Mouse (Mus musculus) mesoderm, embryonic 11.5 days (tissue): ENCODE data around the gene P2rx4.
A peak's percentile ranks its signal among the peaks of the same experiment; 100 is the strongest.
"Not testable (repeated sequence)": the region's sequence is repeated elsewhere in the genome, so short reads cannot be mapped to it uniquely, and the experiment has no call there.

Source experiments
- DNase-seq: peaks from one replicate; pipeline ENCODE4 v3.0.0-alpha.2; 2012; ENCODE audit warnings: low read depth, low spot score

P2rx4 gene

GRCm38 (mm10) chr5:122707276-122708181, at the start of gene P2rx4:
P2rx4 (plus strand) TSS chr5:122707544.
- peak; percentile 81 for DNase-seq

GRCm38 (mm10) chr5:122662501-122662900, 44.8 kb upstream of the P2rx4 start:
- DNase-seq, result no peak

GRCm38 (mm10) chr5:122665036-122665435, 42.3 kb upstream of the P2rx4 start:
- no peak for DNase-seq

DNA sequence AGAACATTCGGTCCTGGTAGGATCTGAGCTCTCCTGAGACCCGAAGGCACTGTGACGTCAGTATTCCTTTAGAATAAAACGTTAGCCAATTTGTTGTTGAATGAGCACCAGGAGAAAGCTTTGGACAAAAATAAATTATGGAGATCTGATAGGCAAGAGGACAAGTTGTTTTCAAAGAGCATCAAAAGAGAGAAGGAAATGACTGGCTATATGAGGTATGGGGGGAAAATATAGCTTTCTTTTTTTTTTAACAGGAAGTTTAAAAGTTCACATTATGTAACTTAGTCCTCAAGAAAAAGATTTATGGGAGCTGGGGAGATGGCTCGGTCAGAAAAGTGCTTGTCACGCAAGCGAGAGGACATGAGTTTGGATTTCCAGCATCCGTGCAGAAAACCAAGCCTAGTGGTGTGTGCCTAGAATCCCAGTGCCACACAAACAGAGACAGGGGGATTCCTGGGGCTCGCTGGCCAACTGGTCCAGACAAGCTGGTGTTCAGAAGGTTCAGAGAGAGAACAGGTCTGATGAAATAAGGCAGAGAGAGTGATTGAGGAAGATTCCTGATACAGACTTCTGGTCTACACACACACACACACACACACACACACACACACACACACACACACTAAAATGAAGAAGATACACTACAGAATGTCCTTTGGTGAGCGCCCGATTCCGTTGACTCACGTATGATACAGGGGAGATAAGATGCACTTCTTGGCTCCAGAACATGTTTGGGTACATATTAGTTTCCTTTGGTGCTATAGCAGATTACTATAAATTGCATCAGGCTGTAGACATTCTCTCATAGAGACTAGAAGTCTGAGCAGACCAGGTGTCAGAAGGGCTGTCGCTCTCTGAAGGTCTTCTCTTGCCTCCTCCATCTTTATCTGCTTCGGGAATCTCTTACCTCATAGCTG, 38.1 kb upstream of the P2rx4 start:
- DNase-seq, result no peak

DNA sequence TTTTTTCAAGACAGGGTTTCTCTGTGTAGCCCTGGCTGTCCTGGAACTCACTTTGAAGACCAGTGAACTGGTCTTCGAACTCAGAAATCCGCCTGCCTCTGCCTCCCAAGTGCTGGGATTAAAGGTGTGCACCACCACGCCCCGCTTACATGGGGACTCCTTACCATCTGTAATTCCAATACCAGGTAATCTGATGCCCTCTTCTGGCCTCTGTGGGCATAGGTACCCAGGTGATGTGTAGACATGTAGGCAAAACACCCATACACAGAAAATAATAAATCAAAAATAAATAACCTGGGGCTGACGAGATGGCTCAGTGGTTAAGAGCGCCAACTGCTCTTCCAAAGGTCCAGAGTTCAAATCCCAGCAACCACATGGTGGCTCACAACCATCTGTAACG, 35.7 kb upstream of the P2rx4 start:
- not testable (repeated sequence) for DNase-seq

- no peak for DNase-seq
Observed at GRCm38 (mm10) chr5:122672298-122672697, 35.0 kb upstream of the P2rx4 start.

DNA sequence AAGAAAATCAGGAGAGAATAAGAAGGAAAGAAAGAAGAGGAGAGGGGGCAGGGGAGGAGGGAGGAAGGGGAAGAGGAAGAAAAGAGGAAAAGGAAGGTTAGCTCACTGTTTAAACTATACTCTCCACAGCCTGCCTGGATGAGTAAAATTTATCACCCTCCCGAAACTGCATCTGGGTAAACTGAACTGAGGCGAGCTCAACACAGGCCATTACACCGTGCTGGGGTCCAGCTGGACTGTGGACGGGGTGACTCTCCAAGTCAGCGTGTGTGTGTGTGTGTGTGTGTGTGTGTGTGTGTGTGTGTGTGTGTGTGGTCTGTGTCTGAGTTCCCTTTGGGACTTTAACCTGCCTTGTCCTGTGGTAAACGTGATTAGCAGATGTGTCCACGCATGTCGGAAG, 31.3 kb upstream of the P2rx4 start:
- DNase-seq, result peak; percentile 30

DNA sequence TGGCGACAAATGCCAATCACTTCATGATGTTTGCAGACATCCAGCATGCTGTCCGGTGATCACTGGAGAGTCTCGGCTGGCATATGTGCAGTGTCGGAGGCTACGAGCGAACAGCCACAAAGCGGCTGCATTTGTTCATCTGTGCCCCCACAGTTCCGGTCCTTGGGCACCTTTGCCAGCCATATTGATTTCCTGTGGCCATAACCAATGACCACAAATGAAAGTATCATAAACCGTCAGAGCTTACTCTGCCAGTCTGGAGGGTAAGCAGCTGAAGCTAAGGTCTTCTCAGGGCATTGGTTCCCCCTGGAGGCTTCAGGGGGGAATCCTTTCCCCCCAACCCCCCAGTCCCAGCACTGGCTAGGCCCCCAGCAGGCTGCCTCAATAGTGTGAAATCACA, 29.4 kb upstream of the P2rx4 start:
- no peak for DNase-seq

GRCm38 (mm10) chr5:122679881-122680280, 27.5 kb upstream of the P2rx4 start:
- no peak for DNase-seq

DNA sequence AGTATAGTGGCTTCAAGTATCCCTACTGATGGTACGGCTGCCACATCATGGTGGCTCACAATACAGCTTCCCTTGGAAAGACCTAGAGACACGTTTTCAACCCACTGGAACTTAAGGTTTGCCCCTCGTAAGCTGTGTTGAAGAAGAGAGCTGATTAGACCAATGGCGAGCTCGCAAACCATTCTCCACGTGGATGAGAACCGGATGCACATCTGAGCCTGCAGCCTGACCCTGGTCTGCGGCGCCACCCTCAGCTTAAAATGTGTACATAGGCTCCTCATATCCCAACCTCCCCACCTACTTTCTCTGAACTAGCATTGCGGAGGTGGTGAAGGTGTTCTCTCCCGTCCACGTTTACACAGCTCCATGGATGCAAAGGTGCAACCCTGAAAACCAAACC, 26.1 kb upstream of the P2rx4 start:
- no peak for DNase-seq

DNA sequence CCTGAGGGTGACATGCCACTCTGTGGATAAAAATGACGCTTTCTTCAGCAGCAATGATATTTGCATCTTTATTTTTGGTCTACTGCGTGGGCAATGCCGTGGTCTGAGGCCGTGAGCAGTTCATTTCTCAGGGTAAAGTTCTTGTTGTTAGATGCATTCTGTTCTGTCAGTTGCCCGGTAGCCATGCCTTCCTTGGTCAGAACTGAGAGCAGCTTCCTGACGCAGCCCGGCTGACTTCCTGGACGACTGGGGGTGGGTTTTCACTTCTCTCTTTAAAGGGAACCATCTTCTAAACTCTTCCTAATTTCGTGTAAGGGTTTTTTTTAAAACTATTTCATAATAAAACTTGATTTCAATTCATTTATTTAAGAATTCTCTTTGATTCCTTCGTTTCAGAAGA, 23.4 kb upstream of the P2rx4 start:
- no peak for DNase-seq

GRCm38 (mm10) chr5:122687391-122687790, 20.0 kb upstream of the P2rx4 start:
- no peak for DNase-seq

DNA sequence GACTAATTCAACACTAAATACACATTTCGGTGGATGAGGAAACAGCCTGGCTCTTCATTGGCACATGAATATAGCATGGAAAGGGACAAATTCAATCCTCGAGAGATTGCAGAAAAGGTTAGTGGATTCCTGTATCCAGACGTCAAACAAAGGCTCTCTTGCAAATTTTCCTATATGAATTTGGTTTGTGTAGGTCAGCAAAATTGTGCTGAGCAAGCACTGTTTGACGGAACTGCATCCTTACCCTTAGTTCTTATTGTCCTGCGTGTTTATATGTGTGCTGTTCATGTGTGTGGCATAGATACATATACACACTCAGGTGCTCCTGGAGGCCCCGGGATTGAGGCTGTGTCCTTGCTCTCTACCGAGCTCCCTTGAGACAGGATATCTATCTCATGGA, 18.2 kb upstream of the P2rx4 start:
- no peak for DNase-seq

DNA sequence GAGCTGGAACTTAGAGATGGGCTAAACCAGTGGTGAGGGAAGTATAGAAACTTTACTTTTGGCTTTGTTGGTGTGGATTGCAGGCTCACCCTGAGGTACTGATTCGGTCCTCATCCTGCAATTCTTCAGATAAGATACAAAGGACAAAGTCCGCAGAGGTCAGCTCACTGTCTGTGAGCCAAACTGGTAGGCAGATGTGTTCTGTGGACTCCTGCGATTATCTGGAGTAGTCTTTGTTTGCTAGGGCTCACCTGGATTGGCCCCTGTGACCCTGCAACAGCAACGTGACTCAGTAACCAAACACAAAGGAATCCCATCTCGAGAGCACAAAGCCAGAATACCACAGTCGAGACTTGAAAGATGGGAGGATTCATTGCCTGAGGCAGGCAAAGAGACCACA, 16.9 kb upstream of the P2rx4 start:
- DNase-seq, result no peak

DNA sequence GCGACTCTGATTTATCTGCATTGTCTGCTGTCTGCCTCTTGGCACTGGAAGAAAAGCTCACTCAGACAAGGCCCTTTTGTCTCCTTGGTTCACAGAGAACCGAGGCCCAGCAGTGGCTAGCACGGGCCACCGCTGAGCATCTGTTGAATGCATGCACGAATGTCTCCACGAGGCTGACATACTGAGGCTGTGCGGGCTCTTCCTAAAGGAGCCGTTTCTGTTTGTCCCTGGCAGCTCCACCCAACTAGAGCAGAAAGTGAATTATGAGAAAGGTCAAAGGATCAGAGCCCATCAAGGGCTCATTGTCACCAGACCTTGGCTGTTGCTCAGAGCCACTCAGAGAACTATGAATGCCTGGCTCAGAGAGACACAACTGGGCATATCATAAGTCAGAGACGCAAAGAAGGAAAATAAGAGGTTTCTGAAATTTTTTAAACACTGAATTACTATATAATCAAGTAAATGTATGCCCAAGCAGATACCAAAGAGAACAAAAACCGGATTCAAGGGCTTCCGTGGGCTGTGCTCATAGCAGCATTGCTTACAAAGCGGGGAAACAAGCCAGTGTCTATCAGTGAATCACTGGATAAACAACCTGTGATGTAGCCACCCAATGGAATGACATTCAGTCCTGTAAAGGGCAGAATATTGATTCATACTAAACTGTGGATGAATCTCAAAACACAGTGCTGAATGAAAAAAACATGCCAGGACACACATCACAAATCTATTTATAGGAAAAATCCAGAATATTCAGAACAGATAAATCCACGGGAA, 13.7 kb upstream of the P2rx4 start:
- peak; percentile 86 for DNase-seq

DNA sequence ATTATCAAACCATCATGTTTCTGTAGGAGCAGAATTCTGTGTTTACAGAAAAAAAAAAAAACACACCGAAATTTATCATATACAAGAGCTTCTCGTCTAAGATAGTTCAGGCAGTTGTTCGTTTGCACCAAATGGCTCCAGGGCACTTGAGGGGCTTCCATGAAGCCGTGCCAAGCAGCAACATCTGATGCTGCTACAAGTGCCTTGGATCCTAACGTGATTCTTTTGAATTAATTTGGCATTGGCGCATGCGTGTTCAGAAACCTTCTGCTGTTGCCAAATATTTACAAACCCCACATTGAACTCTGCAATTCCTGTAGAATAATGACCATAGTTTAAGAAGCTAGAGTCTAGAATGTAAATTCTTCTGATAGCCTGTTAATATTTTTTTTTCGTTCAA, 11.8 kb upstream of the P2rx4 start:
- DNase-seq, result no peak

GRCm38 (mm10) chr5:122698041-122698700, 9.2 kb upstream of the P2rx4 start:
- no peak for DNase-seq

DNA sequence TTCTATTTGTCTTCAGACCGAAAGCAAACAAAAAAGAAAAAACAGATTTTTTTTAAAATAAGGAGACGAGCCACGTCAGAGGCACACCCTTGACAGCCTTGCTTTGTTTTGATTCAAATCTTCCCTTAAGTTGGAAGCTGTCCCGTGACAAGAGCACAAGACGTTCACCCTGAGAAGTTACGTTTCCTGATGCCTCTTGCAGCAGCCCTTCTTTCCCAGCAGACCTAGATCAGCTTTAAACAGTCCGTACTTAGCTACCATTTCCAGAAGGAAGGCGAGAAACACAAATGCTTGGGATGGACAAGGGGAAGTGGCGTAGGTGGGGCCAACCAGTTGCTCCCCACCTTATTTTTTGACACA, 8.7 kb upstream of the P2rx4 start:
- no peak for DNase-seq

DNA sequence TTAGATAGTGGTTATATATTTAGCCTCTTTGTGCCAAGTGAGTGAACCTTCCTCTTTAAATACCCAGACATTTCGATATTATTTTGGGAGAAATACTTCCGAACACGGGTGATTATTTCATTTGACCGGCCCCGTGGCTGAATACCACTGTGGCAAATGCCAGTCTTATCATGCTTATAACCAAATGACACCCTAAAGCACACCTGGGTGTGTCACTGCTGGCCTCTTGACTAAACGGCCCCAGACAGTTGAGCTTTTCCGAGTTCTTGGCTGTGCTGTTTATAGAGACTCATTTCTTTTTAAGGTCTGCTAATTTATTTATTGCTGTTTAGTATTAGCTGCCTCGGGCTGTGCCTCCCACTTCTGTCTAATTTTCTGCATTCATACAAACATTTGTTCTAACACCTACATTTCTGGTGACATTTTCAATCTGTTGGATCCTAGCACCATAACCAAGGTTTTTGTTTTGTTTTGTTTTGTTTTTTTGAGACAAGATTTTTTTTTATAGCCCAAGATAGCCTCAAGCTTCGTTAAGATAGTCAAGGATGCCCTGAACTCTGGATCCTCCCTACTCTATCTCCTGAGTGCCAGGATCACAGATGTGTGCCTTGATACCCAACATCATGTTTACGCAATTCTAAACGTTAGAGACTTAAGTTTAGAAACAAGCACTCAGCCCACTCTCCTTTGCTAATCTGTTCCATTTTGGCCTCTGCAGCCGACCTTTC, 7.1 kb upstream of the P2rx4 start:
- DNase-seq, result no peak

DNA sequence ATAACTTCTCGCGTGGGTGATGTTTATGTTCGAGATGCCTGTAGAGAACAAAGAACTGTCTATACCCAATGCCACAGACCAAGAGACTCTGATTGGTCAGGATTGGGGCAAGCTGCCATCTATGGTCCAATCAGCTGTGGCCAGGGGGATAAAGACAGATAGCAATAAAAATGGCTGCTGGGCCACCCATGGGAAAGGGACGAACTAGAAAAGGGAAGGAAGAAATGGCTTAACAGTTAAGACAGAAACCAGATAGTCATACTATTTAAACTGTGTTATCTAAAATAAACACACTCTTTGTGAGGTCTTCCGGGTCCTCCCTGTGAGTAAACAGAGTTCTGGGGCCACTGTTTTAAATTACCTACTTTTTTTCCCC, 6.5 kb upstream of the P2rx4 start:
- peak; percentile 17 for DNase-seq

DNA sequence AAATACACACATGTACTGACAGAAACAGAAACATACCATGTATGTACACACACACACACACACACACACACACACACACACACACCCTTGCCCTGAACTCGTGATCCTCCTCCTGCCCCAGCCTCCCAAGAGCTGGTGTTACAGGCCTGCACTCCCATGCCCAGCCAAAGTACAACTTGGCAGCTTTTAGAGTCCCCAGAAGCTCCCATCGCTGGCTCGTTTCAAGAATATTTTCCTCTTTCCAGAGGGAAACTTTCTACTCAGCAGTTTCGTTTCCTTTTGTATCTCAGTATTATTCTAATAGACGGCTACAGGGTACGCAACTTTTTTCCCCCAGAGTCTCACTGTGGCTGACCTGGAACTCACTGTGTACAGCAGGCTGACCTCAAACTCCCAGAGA, 5.2 kb upstream of the P2rx4 start:
- no peak for DNase-seq
